Mouse (Mus musculus) heart, embryonic 16.5 days (tissue): Measurements from ENCODE around the gene Hist1h1d. TPM values are rescaled to one million over a fixed set of nuclear protein-coding genes. Genes with fewer than 3 reads are reported as not detected.

Experiments
- ATAC-seq: fragments of 200-750 bp; cut with Nextera tagmentation; replicated peaks from 2 replicates; pipeline ENCODE4 v1.8.0; 2017; ENCODE audit warnings: moderate number of reproducible peaks; ENCODE audit not compliant: insufficient read depth, low FRiP score; ENCODE audit errors: extremely low read depth
- H3K27ac ChIP-seq: fragments of 300-500 bp; sonication (generic); 2 replicates; pipeline ENCODE4 v1.5.1; 2014; ENCODE audit warnings: mild to moderate bottlenecking, low read length, control low read depth, moderate library complexity
- H3K27me3 ChIP-seq: fragments of 300-500 bp; sonication (generic); 2 replicates; pipeline ENCODE4 v1.6.1; 2014; ENCODE audit warnings: low read length, mixed read lengths; ENCODE audit not compliant: control insufficient read depth, insufficient read depth
- H3K36me3 ChIP-seq: fragments of 300-500 bp; sonication (generic); 2 replicates; pipeline ENCODE4 v1.6.1; 2014; ENCODE audit not compliant: control insufficient read depth, insufficient read depth
- H3K4me1 ChIP-seq: fragments of 300-500 bp; sonication (generic); 2 replicates; pipeline ENCODE4 v1.6.1; 2014; ENCODE audit warnings: low read length, mixed read lengths; ENCODE audit not compliant: control insufficient read depth, insufficient read depth
- H3K4me2 ChIP-seq: fragments of 300-500 bp; sonication (generic); 2 replicates; pipeline ENCODE4 v1.6.1; 2014; ENCODE audit warnings: low read depth, mild to moderate bottlenecking, control low read depth, low read length
- H3K4me3 ChIP-seq: fragments of 300-500 bp; sonication (generic); 2 replicates; pipeline ENCODE4 v1.5.1; 2014; ENCODE audit warnings: mild to moderate bottlenecking, control low read depth, low read length
- H3K9ac ChIP-seq: fragments of 300-500 bp; sonication (generic); 2 replicates; pipeline ENCODE4 v1.6.1; 2014; ENCODE audit warnings: low read length, control low read depth
- H3K9me3 ChIP-seq: fragments of 300-500 bp; sonication (generic); replicated peaks from 2 replicates; pipeline ENCODE4 v1.6.1; 2016; ENCODE audit warnings: low read length; ENCODE audit not compliant: control insufficient read depth
- WGBS: fragments of 180-500 bp; shearing (Covaris S2); extraction: QIAGEN DNeasy Blood & Tissue Kit; methylation state at CpG from one replicate; pipeline ENCODE4 v1.1.7; 2014; 5-methylcytosine and 5-hydroxymethylcytosine counted together
- polyA plus RNA-seq: library from polyadenylated mRNA; unstranded; fragments of >200 nt; fragmentation: Nextera tagmentation; extraction: Ambion mirVana; gene quantifications from 2 replicates; pipeline ENCODE4 v1.2.1, GENCODE M21; 2015

Hist1h1d gene
- polyA plus RNA-seq, 1 experiment from 2014 or later, result 0.37 TPM

DNA sequence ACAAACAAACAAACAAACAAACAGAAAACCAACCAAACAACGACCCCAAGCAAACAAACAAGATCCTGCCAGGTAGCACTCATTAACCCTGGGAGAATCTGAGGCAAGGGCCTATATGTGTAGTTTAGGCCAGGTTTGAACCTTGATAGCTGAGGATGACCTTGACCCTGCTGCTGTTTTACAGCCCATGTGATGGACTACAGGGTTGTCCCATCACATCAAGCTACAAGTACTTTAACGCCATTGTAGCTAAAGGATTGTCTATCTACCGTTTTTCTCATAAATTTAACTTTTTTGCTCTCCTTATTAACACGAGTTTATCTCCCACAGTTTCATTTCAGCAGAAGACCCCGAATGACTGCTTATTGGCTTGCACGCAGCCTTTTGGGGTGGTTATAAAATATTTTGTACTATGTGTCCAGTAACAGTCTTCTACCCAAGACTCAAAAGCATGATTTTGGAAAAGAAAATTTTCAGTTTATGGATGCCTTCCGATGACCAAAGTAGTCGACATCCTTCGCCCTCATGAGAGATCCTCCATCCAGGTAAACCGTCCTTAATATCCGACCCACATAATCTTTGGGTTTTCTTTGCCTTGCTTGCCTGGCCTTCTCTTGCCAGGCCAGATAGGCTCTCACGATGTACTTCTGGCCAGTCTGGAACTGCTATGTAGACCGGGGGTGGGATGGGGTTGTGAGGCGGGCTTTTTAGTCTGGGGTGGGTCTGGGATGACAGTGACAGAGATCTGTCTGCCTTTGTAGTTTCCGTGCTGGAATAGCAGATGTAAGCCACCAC is 37.0 kb upstream of the Hist1h1d start:
- Histone ChIP-seq H3K27ac (no peak overlapping the region), H3K9ac (no peak overlapping the region; the same call in 1 of the 2 replicates), H3K4me1 (0 out of 2 replicates have a peak, but pooled peaks cover 3% of the 10 kb centered on the region), H3K27me3 (no peaks in the 10 kb centered on the region), H3K4me3 (peak overlapping the region; percentile 2; the same call in 1 of the 2 replicates), H3K36me3 (no peaks in the 10 kb centered on the region), H3K9me3 (no peaks in the 10 kb centered on the region), H3K4me2 (peak overlapping the region; percentile 65)
- ATAC-seq, result no peak
- 55% methylated on average over 15 of the region's 15 CpGs for WGBS

DNA sequence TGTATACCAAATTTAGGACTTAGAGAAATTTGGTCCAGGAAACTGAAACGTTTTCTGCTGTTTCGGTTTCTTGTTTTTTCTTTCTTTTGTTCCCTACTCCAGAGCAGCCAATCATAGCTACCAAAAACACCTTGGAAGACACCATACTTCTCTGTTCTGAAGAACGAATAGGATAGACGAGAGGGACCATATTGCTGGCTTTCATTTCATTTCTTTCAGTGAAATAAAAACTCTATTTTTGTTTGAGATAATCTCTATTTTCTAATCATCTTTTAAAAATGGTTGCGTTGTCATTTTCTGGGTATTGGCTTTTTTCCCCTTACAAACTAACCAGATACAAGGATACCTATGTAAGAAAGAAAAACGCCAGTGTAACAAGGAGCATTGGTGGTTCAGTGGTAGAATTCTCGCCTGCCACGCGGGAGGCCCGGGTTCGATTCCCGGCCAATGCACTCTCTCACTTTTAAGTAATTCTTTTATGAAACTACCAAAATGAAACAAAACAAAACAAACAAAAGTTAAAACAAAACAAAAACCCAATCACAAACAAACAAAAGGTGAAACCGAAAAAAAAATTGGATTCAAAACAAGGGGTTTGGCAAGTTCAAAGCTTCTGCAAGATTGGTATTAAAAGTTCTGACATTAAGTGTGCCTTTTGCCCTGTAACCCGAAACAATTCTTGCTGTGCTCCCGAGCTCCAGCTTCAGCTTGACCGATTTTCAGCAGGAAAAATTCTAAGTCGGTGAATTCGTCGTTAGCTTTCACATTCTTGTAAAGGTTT is 36.0 kb upstream of the Hist1h1d start:
- Histone ChIP-seq H3K27ac (peak overlapping the region; percentile 86), H3K36me3 (no peaks in the 10 kb centered on the region), H3K9ac (peak overlapping the region; percentile 70), H3K9me3 (no peaks in the 10 kb centered on the region), H3K4me3 (peak overlapping the region; percentile 71), H3K27me3 (no peaks in the 10 kb centered on the region), H3K4me2 (peak overlapping the region; percentile 94), H3K4me1 (peaks cover 5% of the 10 kb centered on the region; the same call in 1 of the 2 replicates)
- WGBS, result under 1% methylated on average over 19 of the region's 19 CpGs
- peak; percentile 47; the same call in 1 of the 2 replicates for ATAC-seq

DNA sequence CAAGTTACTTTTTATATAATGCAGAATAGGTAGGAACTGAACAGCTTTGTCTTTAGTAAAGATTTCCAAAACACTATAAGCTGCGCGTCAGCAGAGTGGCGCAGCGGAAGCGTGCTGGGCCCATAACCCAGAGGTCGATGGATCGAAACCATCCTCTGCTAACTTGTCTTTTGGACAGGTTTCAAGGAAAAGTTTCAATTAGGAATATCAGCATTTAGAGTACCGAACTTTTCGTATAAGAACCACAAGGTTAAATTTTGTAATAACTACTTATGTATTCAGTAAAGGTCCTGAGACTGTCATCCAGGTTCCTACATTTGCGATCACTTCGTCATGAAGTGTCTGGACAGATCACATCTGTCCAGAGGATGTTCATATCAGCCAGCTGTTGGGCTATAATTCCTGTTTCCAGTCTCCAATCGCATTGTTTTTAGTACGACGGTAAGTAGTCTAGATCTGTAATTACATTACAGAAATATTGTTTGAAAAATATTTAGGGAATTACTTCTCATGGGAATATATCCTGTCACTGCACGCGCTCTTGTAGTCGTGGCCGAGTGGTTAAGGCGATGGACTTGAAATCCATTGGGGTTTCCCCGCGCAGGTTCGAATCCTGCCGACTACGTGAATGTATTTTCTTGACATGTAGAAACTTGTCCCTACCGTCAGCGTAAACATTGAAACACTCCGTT is 35.3 kb upstream of the Hist1h1d start:
- ATAC-seq, result peak; percentile 86
- H3K9ac ChIP-seq, result peak overlapping the region; percentile 70
- H3K27me3 ChIP-seq, result no peaks in the 10 kb centered on the region
- H3K4me2 ChIP-seq, result peak overlapping the region; percentile 94
- peak overlapping the region; percentile 86 for H3K27ac ChIP-seq
- H3K9me3 ChIP-seq, result no peaks in the 10 kb centered on the region
- WGBS, result under 1% methylated on average over 27 of the region's 27 CpGs
- H3K36me3 ChIP-seq, result no peaks in the 10 kb centered on the region
- peaks cover 5% of the 10 kb centered on the region; the same call in 1 of the 2 replicates for H3K4me1 ChIP-seq
- peak overlapping the region; percentile 71 for H3K4me3 ChIP-seq

DNA sequence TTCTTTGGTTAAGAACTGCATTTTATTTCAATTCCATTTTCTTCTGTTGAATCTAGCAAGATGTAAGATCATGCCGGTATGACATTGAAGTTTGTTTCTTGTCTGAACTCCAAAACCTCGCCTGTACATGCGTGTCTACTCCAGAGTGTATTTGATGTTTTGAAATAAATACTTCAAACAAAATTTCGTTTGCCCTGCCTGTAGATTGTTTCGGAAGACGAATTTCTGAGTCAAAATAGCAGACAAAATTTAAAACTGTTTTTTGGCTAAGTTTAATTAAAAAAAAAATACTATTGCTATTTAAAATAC is 34.8 kb upstream of the Hist1h1d start:
- Histone ChIP-seq H3K27ac (peak overlapping the region; percentile 48; the same call in 1 of the 2 replicates), H3K4me3 (peak overlapping the region; percentile 71), H3K36me3 (no peaks in the 10 kb centered on the region), H3K4me1 (peaks cover 5% of the 10 kb centered on the region; the same call in 1 of the 2 replicates), H3K9ac (peak overlapping the region; percentile 62), H3K4me2 (peak overlapping the region; percentile 94), H3K27me3 (no peaks in the 10 kb centered on the region), H3K9me3 (no peaks in the 10 kb centered on the region)
- WGBS, result under 1% methylated on average over 6 of the region's 6 CpGs
- no peak for ATAC-seq

DNA sequence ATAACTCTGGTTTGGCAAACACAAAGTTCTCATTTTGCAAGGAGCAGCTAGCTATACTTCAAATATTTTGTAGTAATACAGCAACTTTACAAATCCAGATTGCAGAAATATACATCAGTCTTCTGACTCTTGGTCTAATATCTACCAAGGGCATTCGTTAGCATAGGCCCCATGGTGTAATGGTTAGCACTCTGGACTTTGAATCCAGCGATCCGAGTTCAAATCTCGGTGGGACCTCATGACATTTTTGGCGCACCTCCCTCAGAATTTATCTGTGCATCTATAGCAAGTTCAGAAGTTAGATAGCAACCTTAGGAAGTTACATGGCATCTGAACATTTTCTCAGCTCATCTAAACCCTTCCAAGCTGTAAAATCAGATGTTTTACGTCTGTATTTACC is 34.2 kb upstream of the Hist1h1d start:
- 0% methylated on average over 6 of the region's 6 CpGs for WGBS
- peak overlapping the region; percentile 94 for H3K4me2 ChIP-seq
- peak; percentile 53; the same call in 1 of the 2 replicates for ATAC-seq
- H3K27ac ChIP-seq, result peak overlapping the region; percentile 72
- peak overlapping the region; percentile 58 for H3K4me3 ChIP-seq
- H3K36me3 ChIP-seq, result no peaks in the 10 kb centered on the region
- H3K27me3 ChIP-seq, result no peaks in the 10 kb centered on the region
- H3K9ac ChIP-seq, result peak overlapping the region; percentile 46; the same call in 1 of the 2 replicates
- peaks cover 5% of the 10 kb centered on the region; the same call in 1 of the 2 replicates for H3K4me1 ChIP-seq
- H3K9me3 ChIP-seq, result no peaks in the 10 kb centered on the region

DNA sequence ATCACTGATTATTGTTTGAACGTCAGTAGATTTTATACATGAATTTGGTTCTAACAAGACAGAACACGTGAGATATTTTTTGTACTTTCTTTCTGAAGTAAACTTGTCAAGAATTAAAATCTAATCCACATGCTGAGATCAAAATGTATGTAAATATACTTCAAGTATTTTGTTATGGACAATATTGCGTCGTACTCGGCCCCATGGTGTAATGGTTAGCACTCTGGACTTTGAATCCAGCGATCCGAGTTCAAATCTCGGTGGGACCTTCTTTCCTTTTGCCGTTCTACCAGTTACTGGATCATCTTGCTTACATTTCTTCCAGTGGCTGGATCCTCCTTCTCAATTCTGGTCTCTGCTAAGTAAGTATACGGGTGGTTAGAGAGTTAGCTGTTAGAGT is 33.6 kb upstream of the Hist1h1d start:
- Histone ChIP-seq H3K27me3 (no peaks in the 10 kb centered on the region), H3K9ac (peak overlapping the region; percentile 46; the same call in 1 of the 2 replicates), H3K4me3 (peak overlapping the region; percentile 58), H3K36me3 (no peaks in the 10 kb centered on the region), H3K9me3 (no peaks in the 10 kb centered on the region), H3K4me1 (peaks cover 5% of the 10 kb centered on the region; the same call in 1 of the 2 replicates), H3K27ac (peak overlapping the region; percentile 72), H3K4me2 (peak overlapping the region; percentile 94)
- under 1% methylated on average over 10 of the region's 10 CpGs for WGBS
- peak; percentile 39; the same call in 1 of the 2 replicates for ATAC-seq

DNA sequence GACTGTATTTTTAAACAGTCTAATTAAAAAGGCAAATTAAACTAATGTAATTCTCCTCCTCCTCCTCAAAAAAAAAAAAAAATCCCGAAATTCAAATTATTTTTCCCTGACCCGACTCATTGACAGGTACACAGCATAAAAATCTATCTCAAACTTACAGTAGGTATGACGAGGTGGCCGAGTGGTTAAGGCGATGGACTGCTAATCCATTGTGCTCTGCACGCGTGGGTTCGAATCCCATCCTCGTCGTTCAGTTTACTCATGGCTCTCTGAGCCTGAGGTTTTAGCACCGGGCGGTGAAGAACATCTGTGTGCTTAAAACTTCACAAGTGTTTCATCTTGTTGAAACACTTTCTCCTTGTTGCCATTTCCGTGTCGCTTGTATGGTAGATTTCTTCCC is 31.4 kb upstream of the Hist1h1d start:
- ATAC-seq, result no peak; the same call in 1 of the 2 replicates
- Histone ChIP-seq H3K9me3 (no peaks in the 10 kb centered on the region), H3K36me3 (no peaks in the 10 kb centered on the region), H3K4me3 (peak overlapping the region; percentile 2; the same call in 1 of the 2 replicates), H3K4me2 (peak overlapping the region; percentile 49), H3K27ac (no peak overlapping the region), H3K4me1 (peaks cover 7% of the 10 kb centered on the region; the same call in 1 of the 2 replicates), H3K27me3 (no peaks in the 10 kb centered on the region), H3K9ac (no peak overlapping the region)
- WGBS, result 1% methylated on average over 14 of the region's 14 CpGs

DNA sequence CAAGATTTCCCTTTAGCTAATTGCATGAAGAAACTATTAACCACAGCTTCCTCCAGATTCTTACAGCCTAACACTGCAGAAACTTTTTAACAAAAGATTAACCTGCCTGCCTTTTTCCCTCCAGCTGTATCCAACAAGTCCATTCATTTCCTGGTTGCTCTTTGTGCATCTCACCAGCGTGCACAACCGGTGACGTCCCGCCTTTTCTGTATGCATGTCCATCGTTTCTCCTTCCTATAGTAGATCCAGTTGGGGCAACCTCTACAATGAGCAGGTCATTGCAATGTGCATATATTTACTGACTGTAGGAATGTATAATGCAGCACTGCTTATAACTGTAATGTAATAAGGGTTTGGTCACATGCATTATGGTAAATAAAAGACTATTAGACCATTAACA is 29.1 kb upstream of the Hist1h1d start:
- no peak for ATAC-seq
- Histone ChIP-seq H3K36me3 (no peaks in the 10 kb centered on the region), H3K27me3 (no peaks in the 10 kb centered on the region), H3K4me3 (no peak overlapping the region), H3K4me2 (no peak overlapping the region), H3K9me3 (no peaks in the 10 kb centered on the region), H3K27ac (no peak overlapping the region), H3K4me1 (peaks cover 14% of the 10 kb centered on the region), H3K9ac (no peak overlapping the region)
- 44% methylated on average over 5 of the region's 5 CpGs for WGBS
